Mouse (Mus musculus): Measurements from ENCODE around the gene Rufy4.

DNA sequence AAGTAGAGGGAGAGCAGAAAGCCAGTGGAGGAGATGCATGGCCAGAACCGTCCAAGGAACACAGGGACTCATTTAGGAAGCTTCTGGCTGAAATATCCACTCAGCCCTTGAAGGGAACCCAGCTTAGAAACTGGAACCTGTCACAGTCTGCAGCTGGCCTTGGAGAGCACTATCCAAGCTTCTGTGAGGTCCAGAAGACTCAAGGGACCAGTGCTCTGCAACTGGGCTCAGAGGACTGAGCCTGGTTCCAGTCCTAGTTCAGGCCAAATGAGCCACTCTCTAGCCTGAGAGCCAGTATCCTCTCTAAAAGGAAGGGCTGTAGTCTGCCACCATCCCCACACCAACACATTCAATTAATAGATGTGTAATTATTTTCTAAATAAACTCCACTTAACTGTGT lies 36.8 kb upstream of the Rufy4 start:
- TF ChIP-seq CTCF (conservative IDR thresholded peaks at IDR 0.05 in 1 of 2, IDR thresholded peaks at IDR 0.05 in 1 of 2; ENCODE audit: low read depth in 2 of 2, low read length in 2 of 2) (no peak), GABPA (IDR thresholded peaks at IDR 0.05; ENCODE audit: insufficient replicate concordance, low read depth, low read length) (no peak), KAT2A (IDR thresholded peaks at IDR 0.05; ENCODE audit: insufficient replicate concordance, low read length) (no peak), MAX (IDR thresholded peaks at IDR 0.05; ENCODE audit: low read length) (no peak), MAFK (IDR thresholded peaks at IDR 0.05; ENCODE audit: insufficient replicate concordance, low read length) (no peak), CHD1 (IDR thresholded peaks at IDR 0.05; ENCODE audit: low read depth, low read length) (no peak), EP300 (IDR thresholded peaks at IDR 0.05; ENCODE audit: low read length) (no peak), ETS1 (conservative IDR thresholded peaks at IDR 0.05; ENCODE audit: low read depth, low read length) (no peak), POLR2A (IDR thresholded peaks at IDR 0.05; ENCODE audit: low read depth, low read length) (no peak), TCF12 (IDR thresholded peaks at IDR 0.05; ENCODE audit: low read depth, low read length) (no peak), MYC (IDR thresholded peaks at IDR 0.05; ENCODE audit: low read depth, low read length) (no peak), MAZ (IDR thresholded peaks at IDR 0.05; ENCODE audit: low read depth, low read length) (no peak)

All from CH12.LX (cell line).